Mouse (Mus musculus) 416B (cell line): ENCODE results near the gene Rps6ka4.

Source experiments
- DNase-seq: peaks from one replicate; pipeline ENCODE4 v3.0.0; 2011; ENCODE audit warnings: low read depth

The Rps6ka4 gene

DNA sequence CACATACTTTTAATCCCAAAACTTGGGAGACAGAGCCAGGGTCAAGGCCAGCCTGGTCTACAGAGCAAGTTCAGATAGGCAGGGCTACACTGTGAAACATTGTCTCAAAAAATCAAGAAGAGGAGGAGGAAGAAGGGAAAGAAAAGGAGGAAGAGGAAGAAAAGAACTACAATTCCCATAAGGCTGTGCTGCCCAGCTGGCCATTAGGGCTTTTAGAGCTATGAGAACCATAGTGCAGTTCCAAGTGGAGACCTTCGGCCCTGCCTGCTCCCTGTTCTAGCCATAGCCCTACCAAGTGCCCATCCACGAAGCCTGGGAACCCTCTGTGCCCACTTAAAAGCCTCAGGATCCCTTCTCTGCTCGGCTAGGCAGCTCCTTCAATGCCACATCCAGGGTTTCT, 11.1 kb upstream of the Rps6ka4 start:
- peak; percentile 28 for DNase-seq

DNA sequence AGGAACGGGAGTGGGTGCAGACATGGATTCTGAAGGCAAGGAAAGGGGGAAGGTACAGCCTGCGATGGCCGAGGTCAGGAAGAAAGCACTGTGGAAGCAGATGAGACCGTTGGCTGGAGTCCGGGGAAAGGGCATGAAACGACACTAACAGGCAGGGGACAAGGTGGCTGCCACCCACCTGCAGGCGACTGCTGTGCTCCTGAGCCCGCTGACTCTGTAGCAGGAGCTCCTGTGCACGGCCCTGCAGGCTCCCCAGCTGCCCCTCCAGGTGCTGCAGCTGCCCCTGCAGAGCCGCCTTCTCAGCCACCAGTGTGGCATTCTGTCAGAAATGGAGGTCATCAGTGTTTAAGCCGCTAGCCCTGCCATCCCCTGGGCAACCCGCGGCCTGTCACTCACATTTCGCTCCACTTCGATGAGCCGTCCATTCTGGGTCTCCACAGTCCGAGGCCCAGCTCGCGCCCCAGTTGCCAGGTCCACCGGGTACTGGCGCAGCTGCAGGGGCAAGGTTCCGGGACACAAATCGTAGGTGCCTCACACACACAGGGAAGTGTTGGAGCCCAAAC, 9.2 kb upstream of the Rps6ka4 start:
- DNase-seq: no peak

DNA sequence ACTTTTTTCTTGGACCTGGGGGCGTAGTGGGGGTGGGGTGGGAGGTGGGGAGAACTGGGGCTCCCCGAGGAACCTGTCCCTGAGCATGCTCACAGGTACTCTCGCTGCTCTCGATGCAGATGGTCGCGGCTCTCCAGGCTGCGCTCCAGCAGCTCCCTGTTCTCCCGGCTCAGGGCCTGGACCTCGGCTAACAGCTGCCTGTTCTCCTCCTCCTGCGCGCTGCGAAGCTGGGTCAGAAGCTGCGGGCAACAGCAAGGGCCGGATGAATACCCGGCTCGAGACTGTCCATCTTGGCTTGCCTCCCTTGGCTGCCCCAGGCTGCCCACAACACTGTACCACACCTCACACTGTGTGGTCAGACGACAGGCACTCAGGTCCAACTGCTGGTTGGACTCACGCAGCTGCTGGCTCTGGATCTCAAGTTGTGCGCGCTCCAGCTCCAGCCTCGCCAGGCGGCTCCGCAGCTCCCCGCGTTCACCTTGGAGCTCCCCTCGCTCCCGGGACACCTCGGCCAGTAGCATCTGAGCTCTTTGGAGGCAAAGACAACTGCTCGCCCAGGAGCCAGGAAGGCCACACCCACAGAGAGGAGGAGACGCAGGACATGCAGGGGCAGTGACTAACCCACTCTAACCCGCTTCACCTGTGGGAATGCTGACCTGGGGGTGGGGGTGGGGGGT, 7.5 kb upstream of the Rps6ka4 start:
- no peak for DNase-seq

GRCm38 (mm10) chr19:6846050-6846449, 5.6 kb upstream of the Rps6ka4 start:
- no peak for DNase-seq

DNA sequence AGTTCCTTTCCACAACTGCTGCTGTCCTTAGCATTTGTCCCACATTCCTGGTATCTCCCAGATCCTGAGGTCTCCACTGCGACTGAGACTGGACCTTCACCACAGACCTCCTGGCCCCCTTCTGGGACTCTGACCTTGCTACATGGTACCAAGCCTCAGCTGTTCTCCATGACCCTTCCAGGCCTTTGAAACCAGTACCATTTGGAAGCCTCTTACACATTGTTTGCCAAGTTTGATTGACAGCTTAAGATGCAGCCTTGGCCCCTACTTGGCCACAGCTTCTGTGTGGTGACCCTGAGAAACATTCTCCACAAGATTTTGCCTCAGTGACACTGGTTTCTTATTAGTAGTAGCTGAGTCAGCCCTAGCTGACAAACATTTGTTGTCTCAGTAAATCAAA, 1.9 kb upstream of the Rps6ka4 start:
- DNase-seq: peak; percentile 14

- DNase-seq: peak; percentile 64
Measured at GRCm38 (mm10) chr19:6841292-6841597, 809 bp upstream of the Rps6ka4 start.

DNA sequence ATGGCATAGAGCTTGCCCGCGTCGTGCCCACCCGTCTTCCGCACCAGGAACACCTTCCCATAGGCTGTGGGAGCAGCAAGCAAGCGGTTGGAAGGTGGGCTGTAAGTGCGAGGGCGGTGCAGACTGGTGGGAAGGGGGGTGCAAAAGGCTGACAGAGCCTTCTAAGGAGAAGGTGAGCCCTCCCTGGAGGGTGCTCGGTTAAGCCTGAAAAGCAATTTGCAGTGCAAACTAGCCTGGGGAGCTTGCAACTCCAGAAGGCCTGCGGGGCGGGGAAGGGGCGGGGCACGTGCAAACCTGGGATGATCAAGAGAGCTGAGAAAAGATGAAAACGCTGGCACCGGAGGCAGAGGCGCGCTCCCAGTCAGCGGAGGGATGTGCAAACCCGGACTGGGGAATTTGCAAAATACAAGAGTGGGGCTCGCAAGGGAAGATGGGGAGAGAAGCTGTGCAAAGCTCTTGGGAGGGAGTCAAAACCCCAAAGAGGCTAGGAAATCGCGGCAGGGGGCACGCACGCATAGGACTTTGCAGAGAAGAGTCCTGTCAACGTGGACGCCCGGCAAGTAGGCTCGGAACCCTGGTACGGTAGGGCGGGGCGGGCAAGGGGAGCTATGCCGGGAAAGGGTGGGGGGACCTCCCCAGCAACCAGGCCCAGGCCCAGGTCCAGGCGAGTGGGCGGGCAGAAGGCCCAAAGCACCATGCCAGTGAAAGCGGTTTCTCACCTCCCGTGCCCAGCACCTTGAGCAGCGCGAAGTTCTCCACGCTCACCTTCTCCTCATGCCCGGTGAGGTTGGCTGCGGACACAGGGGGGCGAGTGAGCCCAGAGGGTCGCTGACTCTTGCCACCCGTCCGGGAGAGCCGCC, 591 bp downstream of the Rps6ka4 start:
- peak; percentile 51 for DNase-seq

DNA sequence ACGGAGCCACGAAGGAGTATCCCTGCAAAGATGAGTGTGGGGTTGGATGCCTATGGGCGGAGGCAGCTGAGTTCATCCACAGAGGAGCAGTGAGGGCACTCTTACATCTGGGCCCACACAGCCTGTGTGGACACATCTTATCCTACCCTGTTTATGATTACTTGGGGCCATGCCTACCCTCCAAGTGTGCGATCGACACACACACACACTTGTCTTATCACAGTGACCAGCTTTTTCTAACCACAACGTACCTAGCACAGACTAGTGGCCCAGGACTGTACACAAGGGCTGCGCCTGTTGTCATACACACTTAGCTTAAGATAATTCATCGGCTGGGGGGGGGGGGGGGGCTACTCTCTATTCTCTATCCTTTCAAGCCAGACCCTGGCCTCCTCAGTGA, 8.1 kb downstream of the Rps6ka4 start:
- no peak for DNase-seq

DNA sequence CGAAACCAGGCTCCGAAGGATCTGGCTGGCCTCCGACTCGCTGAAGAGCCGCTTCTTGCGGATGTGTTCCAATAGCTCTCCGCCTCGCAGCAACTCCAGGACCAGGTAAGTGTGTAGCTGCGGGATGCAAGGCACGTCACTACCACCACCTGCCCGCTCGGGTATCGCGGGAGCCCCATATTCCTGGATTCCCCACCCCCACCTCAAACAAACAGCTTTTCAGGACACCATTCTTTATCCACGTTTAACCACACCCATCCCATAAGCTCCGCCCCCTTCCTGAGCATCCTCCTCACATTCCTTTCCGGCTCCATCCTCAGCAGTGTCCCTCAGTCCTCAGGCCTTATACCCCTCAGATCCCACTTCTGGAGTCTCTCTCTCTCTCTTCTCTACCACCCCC, 9.1 kb downstream of the Rps6ka4 start:
- no peak for DNase-seq

DNA sequence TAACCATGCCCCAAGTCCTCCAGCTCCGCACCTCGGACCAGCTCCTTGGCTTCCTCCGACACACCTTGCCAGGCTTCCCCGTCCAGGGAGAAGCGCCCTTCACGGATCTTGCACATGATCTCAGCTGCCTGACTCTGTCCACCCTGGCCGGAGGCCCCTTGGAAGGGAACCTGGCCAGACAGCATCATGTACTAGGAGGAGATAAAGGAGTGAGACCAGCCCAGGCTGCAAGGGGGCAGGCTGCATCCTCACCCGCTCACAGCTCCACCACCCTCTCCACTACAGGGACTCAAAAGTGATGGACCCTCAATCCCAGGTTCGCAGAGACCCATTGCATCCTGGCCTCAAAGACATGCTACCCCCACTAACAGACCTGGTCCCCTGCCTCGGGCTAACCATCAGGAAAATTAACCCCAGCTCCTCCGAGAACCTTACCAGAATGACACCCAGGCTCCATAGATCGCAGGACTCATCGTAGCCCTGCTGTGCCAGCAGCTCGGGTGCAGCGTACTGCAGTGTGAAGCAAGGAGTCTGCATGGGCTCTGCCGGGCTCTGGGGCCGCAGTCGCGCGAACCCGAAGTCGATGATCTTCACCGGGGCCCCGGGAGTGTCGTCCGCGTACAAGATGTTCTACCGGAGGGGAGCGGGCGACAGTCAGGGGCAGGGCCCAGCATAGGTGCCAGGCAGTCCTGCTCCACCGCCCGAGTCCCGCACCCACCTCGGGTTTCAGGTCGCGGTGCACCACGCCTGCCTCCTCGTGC, 9.7 kb downstream of the Rps6ka4 start:
- DNase-seq: no peak

GRCm38 (mm10) chr19:6829870-6830555, 10.4 kb downstream of the Rps6ka4 start:
- DNase-seq: no peak

- no peak for DNase-seq
Measured at GRCm38 (mm10) chr19:6829069-6829468, 11.4 kb downstream of the Rps6ka4 start.

DNA sequence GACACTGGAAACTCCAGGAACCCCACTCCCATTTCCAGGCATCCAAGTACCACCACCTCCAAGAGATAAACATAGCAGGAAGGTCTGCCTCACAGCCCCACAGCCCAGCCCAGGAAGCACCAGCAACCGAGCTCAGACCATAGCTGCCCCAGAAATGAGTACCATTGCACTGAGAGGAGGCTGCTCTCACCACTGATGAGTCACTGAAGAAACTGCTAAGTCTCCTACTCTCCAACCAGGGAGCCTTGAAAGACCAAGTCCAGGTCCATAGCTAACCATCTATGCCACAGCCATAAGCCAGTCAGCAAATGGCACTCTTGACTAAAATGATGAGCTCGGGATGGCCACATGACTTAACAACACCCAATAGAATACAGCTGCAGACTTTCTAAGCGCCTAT, 13.8 kb downstream of the Rps6ka4 start:
- peak; percentile 59 for DNase-seq

DNA sequence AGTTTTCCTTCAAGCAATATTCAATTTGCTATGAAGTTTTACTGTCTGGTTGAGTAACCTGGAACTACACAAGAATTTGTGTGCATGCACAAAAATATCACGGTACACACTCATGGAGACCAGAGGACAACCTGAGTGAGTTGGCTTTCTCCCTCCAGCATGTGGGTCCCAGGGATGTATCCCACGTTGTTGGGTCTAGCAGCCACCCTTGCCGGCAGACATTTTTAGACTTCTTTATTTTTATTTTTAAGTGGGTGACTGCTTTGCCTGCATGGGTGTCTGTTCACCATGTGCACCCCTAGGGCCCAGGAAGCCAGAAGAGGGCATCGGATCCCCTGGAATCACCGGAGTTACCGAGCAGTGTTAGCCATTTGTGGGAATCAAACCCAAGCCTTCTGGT, 15.1 kb downstream of the Rps6ka4 start:
- DNase-seq: no peak

DNA sequence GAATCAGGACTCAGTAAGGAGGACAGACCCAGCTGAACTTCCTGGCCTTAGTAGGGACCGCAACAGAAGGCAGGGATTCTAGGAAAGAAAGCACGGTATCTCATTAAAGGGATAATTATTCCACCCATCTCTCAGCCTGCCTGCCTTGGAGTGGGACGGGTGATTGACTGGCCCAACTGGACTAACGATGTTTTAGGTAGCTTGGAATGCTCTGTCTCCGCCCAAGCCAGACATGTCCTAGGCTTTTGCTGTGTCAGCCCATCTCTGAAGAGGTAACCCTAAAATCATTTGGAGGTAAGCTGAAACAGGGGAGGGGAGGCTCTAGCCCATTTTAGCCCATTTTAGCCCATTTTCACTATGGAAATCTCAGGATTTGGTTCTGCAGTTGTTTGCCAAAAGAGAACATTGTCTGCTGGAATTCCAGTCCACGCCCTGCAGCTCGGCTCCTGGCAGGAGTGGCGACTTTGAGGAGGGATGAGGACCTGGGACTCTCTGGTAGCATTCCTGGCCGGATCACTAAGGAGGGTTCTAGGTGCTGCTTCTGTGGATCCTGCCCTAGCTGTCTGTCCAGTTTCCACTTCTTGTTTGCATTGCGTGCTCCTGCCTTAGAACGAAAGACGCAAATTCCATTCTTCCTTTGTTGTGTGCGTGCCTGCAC, 19.8 kb downstream of the Rps6ka4 start:
- no peak for DNase-seq

- DNase-seq: peak; percentile 10
Measured at GRCm38 (mm10) chr19:6819143-6819827, 21.2 kb downstream of the Rps6ka4 start.

DNA sequence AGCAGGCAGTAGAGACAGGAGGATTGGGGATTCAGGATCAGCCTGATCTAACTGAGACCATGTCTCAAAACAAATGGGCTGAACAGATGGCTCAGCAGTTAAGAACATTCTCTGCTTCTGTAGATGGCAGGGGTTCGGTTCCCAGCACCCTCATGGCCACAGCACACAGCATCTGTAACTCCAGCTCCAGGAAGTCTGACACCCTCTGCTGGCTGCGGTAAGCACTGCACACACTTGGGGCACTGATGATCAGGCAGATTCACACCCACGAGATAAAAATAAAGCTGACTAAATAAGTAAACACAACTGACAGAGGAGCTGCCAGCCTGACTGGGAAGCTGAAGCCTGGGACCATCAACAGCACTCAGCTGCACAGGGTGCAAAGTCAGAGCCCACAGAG, 25.5 kb downstream of the Rps6ka4 start:
- DNase-seq: no peak

- no peak for DNase-seq
Measured at GRCm38 (mm10) chr19:6814366-6814765, 26.1 kb downstream of the Rps6ka4 start.
